Mouse (Mus musculus) gastrocnemius, postnatal 10 days (tissue): ENCODE results near the gene Gm3183. TPM values are rescaled to one million over a fixed set of nuclear protein-coding genes. Genes with fewer than 3 reads are reported as not detected.
"Not testable (repeated sequence)": the region's sequence is repeated elsewhere in the genome, so short reads cannot be mapped to it uniquely, and the experiment has no call there.

Source experiments
- DNase-seq: peaks from one replicate; pipeline ENCODE4 v3.0.0; 2021; ENCODE audit warnings: mixed read lengths
- long read RNA-seq, 2 experiments: library from polyadenylated mRNA; stranded (forward); transcript quantifications; one replicate each; pipeline ENCODE4 v2.0.0; 2021
- total RNA-seq, 2 experiments: library from RNA; stranded (reverse); gene quantifications; 2 replicates each; pipeline ENCODE4 v1.2.3; 2021

Gene Gm3183
- not detected for total RNA-seq
- long read RNA-seq, experiment 1, result 0 reads
- long read RNA-seq, experiment 2, result 0 reads

- not testable (repeated sequence) for DNase-seq
Measured at GRCm38 (mm10) chr5:94865136-94865535, at the start of gene Gm3183. Gene Gm3183 (plus strand): TSS chr5:94865436.

Other genes starting within 250 kb of the Gm3183 start
- not detected for gene Gm3147, start 249.1 kb upstream of the Gm3183 start, total RNA-seq
- not detected for gene Gm6509, start 241.5 kb upstream of the Gm3183 start, total RNA-seq
- not detected for gene Gm6205, start 217.1 kb upstream of the Gm3183 start, total RNA-seq
- not detected for gene Gm6367, start 123.2 kb downstream of the Gm3183 start, total RNA-seq
- gene Gm7942, start 241.5 kb downstream of the Gm3183 start, total RNA-seq, result not detected